Mouse (Mus musculus) stomach, postnatal 0 days (tissue): ENCODE results near the gene Pacs2. TPM values are rescaled to one million over a fixed set of nuclear protein-coding genes. Genes with fewer than 3 reads are reported as not detected.

Experiments
- ATAC-seq: fragments of 200-750 bp; cut with Nextera tagmentation; 2 replicates; pipeline ENCODE4 v1.8.0; 2017; ENCODE audit not compliant: low FRiP score, low TSS enrichment
- DNase-seq: peaks from one replicate; pipeline ENCODE4 v3.0.0-alpha.2; 2016; ENCODE audit warnings: low spot score
- H3K27ac ChIP-seq: fragments of 300-500 bp; sonication (generic); replicated peaks from 2 replicates; pipeline ENCODE4 v1.5.1; 2014; ENCODE audit warnings: mild to moderate bottlenecking, control low read depth
- H3K27me3 ChIP-seq: fragments of 300-500 bp; sonication (generic); 2 replicates; pipeline ENCODE4 v1.6.1; 2014; ENCODE audit warnings: low read length; ENCODE audit not compliant: control insufficient read depth, insufficient read depth
- H3K36me3 ChIP-seq: fragments of 300-500 bp; sonication (generic); 2 replicates; pipeline ENCODE4 v1.6.1; 2014; ENCODE audit warnings: low read length, mixed read lengths; ENCODE audit not compliant: control insufficient read depth, insufficient read depth
- H3K4me1 ChIP-seq: fragments of 300-500 bp; sonication (generic); replicated peaks from 2 replicates; pipeline ENCODE4 v1.6.1; 2014; ENCODE audit warnings: antibody characterized with exemption; ENCODE audit not compliant: control insufficient read depth, insufficient read depth
- H3K4me2 ChIP-seq: fragments of 300-500 bp; sonication (generic); replicated peaks from 2 replicates; pipeline ENCODE4 v1.6.1; 2014; ENCODE audit warnings: low read depth, mild to moderate bottlenecking, control low read depth, moderate library complexity
- H3K4me3 ChIP-seq: fragments of 300-500 bp; sonication (generic); 2 replicates; pipeline ENCODE4 v1.5.1; 2014; ENCODE audit warnings: low read depth, low read length, control low read depth
- H3K9ac ChIP-seq: fragments of 300-500 bp; sonication (generic); 2 replicates; pipeline ENCODE4 v1.6.1; 2014; ENCODE audit warnings: mild to moderate bottlenecking, low read length, control low read depth, mixed read lengths
- H3K9me3 ChIP-seq: fragments of 300-500 bp; sonication (generic); 2 replicates; pipeline ENCODE4 v1.6.1; 2016; ENCODE audit warnings: low read length; ENCODE audit not compliant: control insufficient read depth
- CTCF ChIP-seq: IDR thresholded peaks from 2 replicates; pipeline ENCODE4 v1.5.1; 2016; ENCODE audit warnings: antibody characterized with exemption, low read depth, mild to moderate bottlenecking, moderate library complexity
- EP300 ChIP-seq: optimal IDR thresholded peaks from 2 replicates; pipeline ENCODE3; 2016; ENCODE audit warnings: antibody characterized with exemption
- WGBS: fragments of 180-500 bp; shearing (Covaris S2); extraction: QIAGEN DNeasy Blood & Tissue Kit; methylation state at CpG from one replicate; pipeline ENCODE4 v1.1.7; 2014; 5-methylcytosine and 5-hydroxymethylcytosine counted together
- polyA plus RNA-seq: library from polyadenylated mRNA; unstranded; fragments of >200 nt; fragmentation: Nextera tagmentation; extraction: Ambion mirVana; gene quantifications from 2 replicates; pipeline ENCODE4 v1.2.1, GENCODE M21; 2015

The Pacs2 gene
- polyA plus RNA-seq, 1 experiment from 2014 or later, result 4.1 TPM

GRCm38 (mm10) chr12:113013021-113013491 is 1.3 kb upstream of the Pacs2 start:
- peak overlapping the region; percentile 95 for H3K27ac ChIP-seq
- no peaks in the 10 kb centered on the region for H3K9me3 ChIP-seq
- no peak overlapping the region for H3K4me2 ChIP-seq
- 56% methylated on average over 3 of the region's 3 CpGs for WGBS
- no peak for DNase-seq
- no peaks in the 10 kb centered on the region for H3K27me3 ChIP-seq
- TF ChIP-seq EP300, result no peak
- no peak for TF ChIP-seq CTCF
- no peak overlapping the region for H3K4me3 ChIP-seq
- ATAC-seq, result no peak
- peaks cover 6% of the 10 kb centered on the region; the same call in 1 of the 2 replicates for H3K4me1 ChIP-seq
- H3K36me3 ChIP-seq, result no peaks in the 10 kb centered on the region
- H3K9ac ChIP-seq, result peak overlapping the region; percentile 75

- peak overlapping the region; percentile 92 for H3K4me2 ChIP-seq
- H3K4me3 ChIP-seq, result peak overlapping the region; percentile 92
- no peaks in the 10 kb centered on the region for H3K9me3 ChIP-seq
- TF ChIP-seq CTCF, result peak; percentile 38
- TF ChIP-seq EP300, result no peak
- DNase-seq, result peak; percentile 61
- ATAC-seq, result peak; percentile 47
- H3K9ac ChIP-seq, result peak overlapping the region; percentile 90
- no peaks in the 10 kb centered on the region for H3K27me3 ChIP-seq
- peak overlapping the region; percentile 83 for H3K27ac ChIP-seq
- H3K36me3 ChIP-seq, result no peaks in the 10 kb centered on the region
- peaks cover 6% of the 10 kb centered on the region; the same call in 1 of the 2 replicates for H3K4me1 ChIP-seq
- WGBS, result 2% methylated on average over 49 of the region's 64 CpGs
These were observed 551 bp downstream of the Pacs2 start for GRCm38 (mm10) chr12:113014561-113015556.

GRCm38 (mm10) chr12:113015956-113016355 is 1.6 kb downstream of the Pacs2 start:
- ATAC-seq (no peak), DNase-seq (no peak)
- Histone ChIP-seq H3K4me3 (no peak overlapping the region), H3K9ac (no peak overlapping the region), H3K4me2 (peak overlapping the region; percentile 92), H3K27ac (no peak overlapping the region), H3K27me3 (no peaks in the 10 kb centered on the region), H3K36me3 (0 out of 2 replicates have a peak, but pooled peaks cover 3% of the 10 kb centered on the region), H3K4me1 (peaks cover 6% of the 10 kb centered on the region; the same call in 1 of the 2 replicates), H3K9me3 (no peaks in the 10 kb centered on the region)
- 71% methylated on average over 4 of the region's 4 CpGs for WGBS
- TF ChIP-seq CTCF (no peak), EP300 (no peak)

GRCm38 (mm10) chr12:113016976-113017375 is 2.7 kb downstream of the Pacs2 start:
- DNase-seq (no peak), ATAC-seq (no peak)
- Histone ChIP-seq H3K9me3 (no peaks in the 10 kb centered on the region), H3K4me2 (no peak overlapping the region), H3K4me1 (peaks cover 6% of the 10 kb centered on the region; the same call in 1 of the 2 replicates), H3K27me3 (no peaks in the 10 kb centered on the region), H3K4me3 (no peak overlapping the region), H3K36me3 (0 out of 2 replicates have a peak, but pooled peaks cover 4% of the 10 kb centered on the region), H3K9ac (no peak overlapping the region), H3K27ac (no peak overlapping the region)
- 55% methylated on average over 8 of the region's 8 CpGs for WGBS
- TF ChIP-seq EP300 (no peak), CTCF (no peak)

DNA sequence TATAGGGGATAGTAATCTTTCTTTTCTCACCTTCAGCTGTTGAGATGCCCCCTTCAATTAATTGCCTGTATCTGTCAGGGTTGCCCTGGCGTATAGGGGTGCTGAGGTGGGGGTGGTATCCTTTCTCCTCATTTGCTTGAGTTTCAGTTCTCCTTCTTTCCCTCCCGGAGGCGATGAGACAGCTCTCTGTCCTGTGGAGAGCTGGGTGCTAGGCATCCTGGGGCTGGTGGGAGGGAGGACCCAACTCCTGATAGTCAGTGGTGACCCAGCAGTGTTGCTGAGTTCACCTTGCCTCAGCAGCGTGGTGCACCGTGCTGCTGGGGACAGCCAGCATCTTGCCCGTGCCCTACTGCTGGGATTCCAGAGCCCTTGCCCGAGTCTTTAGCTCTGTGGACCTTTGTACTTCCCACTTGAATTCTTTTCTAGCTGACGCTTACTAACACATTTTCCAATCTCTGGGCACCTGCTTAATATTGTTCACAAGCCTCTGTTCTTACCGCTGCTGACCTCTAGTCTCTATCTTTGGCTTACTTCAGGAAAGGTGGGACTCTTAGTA is 3.2 kb downstream of the Pacs2 start:
- no peak for ATAC-seq
- Histone ChIP-seq H3K9ac (no peak overlapping the region), H3K4me3 (no peak overlapping the region), H3K9me3 (no peaks in the 10 kb centered on the region), H3K36me3 (0 out of 2 replicates have a peak, but pooled peaks cover 4% of the 10 kb centered on the region), H3K27me3 (no peaks in the 10 kb centered on the region), H3K4me1 (peaks cover 6% of the 10 kb centered on the region; the same call in 1 of the 2 replicates), H3K4me2 (no peak overlapping the region), H3K27ac (no peak overlapping the region)
- TF ChIP-seq EP300 (no peak), CTCF (no peak)
- no peak for DNase-seq
- WGBS, result 75% methylated on average over 9 of the region's 9 CpGs
